Mouse (Mus musculus): ENCODE measurements around the gene Tmem132d. TPM values are rescaled to one million over a fixed set of nuclear protein-coding genes. Genes with fewer than 3 reads are reported as not detected.

Tmem132d gene
- polyA plus RNA-seq, 1 experiment, result 0.05 TPM

DNA sequence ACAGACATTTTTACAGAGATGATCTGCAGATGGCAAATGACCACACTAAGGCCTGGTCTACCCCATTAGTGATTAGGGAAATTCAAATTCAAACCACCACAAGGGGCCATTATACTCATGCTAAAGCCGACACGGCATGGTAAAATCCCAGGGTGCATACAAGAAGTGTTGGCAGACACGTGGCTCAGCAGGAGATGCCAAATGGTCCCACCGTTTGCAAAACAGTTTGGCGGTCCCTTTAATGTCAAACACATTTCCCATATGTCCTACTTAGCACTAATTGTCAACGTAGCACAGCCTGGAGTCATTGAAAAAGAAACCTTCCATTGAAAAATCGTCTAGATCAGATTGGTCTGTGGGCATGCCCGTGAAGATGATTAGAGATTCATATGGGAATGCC is 18.8 kb downstream of the Tmem132d start:
- 75% methylated on average over 8 of the region's 8 CpGs for WGBS
- DNase-seq (ENCODE audit: low read depth, low spot score), result no peak

DNA sequence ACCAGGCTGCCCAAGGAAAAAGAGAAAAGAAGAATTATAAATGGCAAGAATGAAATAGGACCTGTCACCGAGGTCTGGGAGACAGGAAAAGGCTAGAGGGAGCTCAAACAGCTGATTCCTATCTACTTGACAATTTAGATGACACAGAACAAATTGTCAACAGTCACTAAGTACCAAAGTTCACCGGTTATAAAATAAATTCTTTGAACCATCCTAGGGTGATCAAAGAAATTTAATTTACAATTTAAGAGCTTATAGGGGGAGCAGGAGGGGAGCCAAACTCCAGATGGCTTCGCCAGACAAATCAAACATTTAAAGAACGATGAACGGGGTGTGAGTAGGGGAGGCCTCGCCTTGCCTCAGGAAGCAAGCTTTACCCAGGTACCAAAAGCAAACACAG is 20.6 kb downstream of the Tmem132d start:
- 8% methylated on average over 6 of the region's 6 CpGs for WGBS
- no peak for DNase-seq (ENCODE audit: low read depth, low spot score)

DNA sequence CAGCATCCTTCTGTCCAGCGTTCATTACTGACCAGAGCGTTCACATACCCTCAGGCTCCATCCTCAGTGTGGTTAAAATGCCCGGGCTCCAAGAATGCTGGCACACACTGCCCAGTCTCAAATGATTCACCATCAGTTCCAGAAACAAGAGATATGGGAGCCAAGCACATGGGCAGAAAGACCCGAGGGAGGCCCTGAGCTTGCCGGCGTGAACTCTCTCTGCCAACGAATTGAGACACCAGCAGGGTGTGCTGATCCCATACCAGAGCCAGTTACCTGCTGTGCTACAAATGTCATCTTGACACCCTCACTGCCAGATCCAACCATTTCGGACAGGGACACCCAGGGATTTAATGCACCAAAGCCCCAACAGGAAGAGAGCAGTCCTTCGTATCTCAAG is 25.3 kb downstream of the Tmem132d start:
- no peak for DNase-seq (ENCODE audit: low read depth, low spot score)
- WGBS, result 90% methylated on average over 9 of the region's 9 CpGs

- WGBS, result 88% methylated on average over 8 of the region's 8 CpGs
- no peak for DNase-seq (ENCODE audit: low read depth, low spot score)
Measured at GRCm38 (mm10) chr5:128405071-128405470, 27.8 kb downstream of the Tmem132d start.

DNA sequence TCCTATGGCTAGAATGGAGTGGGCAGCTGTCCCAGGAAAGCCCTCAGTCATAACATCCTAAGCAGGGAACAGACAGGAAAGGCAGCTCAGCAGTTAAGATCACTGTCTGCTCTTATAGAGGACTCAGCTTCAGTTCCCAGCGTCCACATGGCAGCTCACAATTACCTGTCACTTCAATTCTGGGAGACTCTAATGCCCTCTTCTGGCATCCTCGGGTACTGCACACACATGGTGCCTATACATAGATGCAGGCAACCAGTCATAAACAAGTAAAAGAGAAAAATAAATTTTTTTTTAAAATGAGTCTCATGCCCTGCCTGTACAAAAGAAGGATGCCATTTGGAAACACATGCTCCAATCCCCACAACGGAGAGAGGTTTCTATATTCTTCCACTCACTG is 28.7 kb downstream of the Tmem132d start:
- no peak for DNase-seq (ENCODE audit: low read depth, low spot score)
- 90% methylated on average over 3 of the region's 3 CpGs for WGBS

DNA sequence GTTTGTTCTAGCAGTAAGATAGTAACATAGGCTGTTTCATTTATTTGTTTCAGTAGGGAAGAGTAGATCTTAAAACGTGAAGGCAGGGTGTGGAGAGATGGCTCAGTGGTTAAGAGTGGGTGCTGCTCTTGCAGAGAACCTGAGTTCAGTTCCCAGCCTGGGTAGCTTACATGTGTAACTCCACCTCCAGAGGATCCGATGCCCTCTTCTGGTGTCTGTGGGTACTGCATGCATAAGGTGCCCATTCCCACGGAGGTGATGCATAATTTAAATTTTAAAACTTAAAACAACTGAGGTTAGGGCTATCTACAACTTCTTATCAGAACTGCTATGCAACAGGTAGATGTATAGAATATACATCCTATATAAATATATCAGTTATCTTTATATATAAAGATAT is 40.5 kb downstream of the Tmem132d start:
- 81% methylated on average over 3 of the region's 3 CpGs for WGBS
- no peak for DNase-seq (ENCODE audit: low read depth, low spot score)

DNA sequence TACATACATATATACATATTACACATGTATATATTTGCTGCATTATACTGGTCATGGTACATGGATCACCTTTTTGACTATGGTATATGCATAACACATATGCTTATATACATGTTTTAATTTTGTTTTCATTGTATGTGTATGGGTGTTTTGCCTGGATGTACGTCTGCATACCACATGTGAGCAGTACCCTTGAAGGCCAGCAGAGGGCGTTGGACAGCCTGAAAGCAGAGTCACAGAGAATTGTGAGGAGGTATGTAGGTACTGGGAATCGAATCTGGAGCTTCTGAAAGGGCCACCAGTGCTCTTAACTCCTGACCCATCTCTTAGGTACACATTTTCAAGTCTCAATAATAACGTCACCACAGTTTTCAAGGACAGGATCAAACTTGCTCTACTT is 43.2 kb downstream of the Tmem132d start:
- 44% methylated on average over 4 of the region's 4 CpGs for WGBS
- no peak for DNase-seq (ENCODE audit: low read depth, low spot score)

- no peak for DNase-seq (ENCODE audit: low read depth, low spot score)
- WGBS, result 41% methylated on average over 7 of the region's 7 CpGs
Measured at GRCm38 (mm10) chr5:128388358-128389141, 44.3 kb downstream of the Tmem132d start.

DNA sequence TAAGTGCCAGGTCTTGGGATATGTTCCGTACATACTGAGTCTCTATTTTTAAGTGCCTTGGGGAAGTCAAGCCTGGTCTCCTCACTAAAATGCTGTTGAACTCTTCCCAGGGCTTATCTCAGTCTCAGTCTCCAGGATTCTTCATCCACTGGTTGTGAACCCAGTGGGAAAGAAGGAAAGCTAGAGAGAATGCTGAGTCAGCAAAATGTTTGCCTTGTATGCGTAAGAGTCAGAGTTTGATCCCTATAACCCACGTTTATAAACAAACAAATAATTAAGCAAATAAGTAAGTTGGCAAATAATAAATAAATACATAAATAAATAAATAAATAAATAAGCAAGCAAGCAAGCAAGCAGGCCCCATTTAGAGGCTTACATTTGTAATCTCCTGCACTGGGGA is 63.1 kb downstream of the Tmem132d start:
- no peak for DNase-seq (ENCODE audit: low read depth, low spot score)

DNA sequence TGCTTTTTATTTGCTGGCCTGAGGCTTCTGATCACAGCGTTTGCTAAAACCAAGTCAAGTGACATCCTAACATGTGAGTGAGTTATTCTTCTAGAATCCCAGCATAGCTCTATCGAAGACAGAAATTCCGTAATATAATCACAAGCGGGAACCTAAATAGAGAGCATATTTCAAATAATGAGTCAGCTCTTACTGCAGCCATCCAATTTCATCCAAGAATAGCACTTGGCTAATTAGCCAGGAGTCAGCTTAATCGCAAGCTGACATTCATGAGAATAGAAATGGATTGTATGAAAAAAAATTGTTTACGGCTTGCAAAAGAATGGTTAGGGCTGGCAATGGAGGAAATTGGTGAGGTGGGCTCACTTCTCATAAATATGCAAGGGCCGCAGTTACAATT is 63.8 kb downstream of the Tmem132d start:
- 91% methylated on average over 7 of the region's 7 CpGs for WGBS
- no peak for DNase-seq (ENCODE audit: low read depth, low spot score)

More for the DNA sequence above, 63.1 kb downstream of the Tmem132d start:
- whole genome bisulfite sequencing, result 82% methylated on average over 3 of the region's 3 CpGs

DNA sequence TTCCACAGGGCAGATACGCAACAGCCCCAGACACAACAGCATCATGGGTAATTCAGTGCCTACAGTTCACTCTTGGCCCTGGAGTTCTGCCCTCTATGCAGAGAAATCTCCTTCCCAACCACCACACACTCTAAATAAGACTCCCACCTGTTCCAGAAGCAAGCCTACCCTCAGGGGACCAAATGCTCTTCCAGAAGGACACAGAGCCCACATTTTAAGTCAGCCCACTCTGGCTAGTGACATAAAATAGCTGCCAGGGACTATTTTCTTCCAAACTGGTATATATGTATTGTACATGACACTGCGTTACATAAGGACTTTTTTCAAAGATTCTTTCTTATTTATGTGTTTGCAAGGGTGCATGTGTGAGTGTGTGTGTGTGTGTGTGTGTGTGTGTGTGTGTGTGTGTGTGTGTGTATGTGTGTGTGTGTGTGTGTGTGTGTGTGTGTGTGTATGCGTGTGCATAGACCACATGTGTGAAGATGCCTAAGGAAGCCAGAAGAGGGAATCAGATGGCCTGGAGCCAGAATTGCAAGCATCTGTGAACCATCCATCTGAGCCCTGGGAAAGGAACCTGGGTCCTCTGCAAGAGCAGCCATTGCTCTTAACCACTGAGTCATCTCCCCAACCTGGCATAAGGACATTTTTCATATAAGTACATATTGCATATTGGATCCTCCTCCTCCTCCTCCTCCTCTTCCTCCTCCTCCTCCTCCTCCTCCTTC is 67.5 kb downstream of the Tmem132d start:
- 87% methylated on average over 3 of the region's 3 CpGs for WGBS
- no peak for DNase-seq (ENCODE audit: low read depth, low spot score)

- no peak for DNase-seq (ENCODE audit: low read depth, low spot score)
- 61% methylated on average over 23 of the region's 23 CpGs for WGBS
Measured at GRCm38 (mm10) chr5:128360946-128361675, 71.8 kb downstream of the Tmem132d start.

DNA sequence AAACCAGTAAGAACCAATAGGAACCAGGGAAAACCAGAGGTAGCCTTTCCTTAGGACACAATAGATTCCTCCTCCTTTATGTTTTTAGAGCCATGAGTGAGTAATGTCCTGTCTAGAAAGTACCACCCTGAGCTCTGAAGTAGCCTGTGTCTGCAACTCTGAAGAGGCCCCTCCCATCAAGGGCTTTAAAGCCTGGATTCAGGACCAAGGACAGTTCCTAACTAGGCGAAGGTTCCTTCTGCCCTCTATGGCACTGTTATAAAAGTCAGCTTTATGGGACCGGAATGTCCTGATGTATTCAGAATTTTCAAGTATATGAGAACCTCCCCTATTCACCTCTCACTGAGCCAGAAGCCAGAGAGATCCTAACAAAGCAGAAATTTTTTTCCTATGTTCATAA is 84.0 kb downstream of the Tmem132d start:
- no peak for DNase-seq (ENCODE audit: low read depth, low spot score)
- WGBS, result 21% methylated on average over 2 of the region's 2 CpGs

DNA sequence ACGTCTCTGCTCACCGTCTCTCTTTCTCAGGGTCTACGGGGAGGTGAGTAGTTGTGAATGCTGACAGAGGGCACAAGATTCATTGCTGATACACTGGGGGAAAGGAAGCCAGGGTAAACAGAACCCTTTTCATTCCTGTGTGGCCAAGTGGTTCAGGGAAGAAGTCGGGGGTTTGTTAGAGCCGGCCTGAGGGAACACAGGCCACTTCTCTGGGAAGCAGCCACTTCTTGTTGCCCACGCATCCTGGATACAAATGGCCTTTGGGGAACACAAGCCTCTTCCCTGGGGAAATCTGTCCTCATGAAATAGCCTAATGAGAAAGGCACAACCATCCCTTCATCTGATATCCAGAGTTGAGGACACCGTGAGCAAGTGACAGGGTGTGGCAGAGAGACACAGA is 96.0 kb downstream of the Tmem132d start:
- WGBS, result 66% methylated on average over 7 of the region's 7 CpGs
- no peak for DNase-seq (ENCODE audit: low read depth, low spot score)

GRCm38 (mm10) chr5:128332766-128333165 is 100.1 kb downstream of the Tmem132d start:
- WGBS, result 68% methylated on average over 7 of the region's 7 CpGs
- DNase-seq (ENCODE audit: low read depth, low spot score), result no peak

- DNase-seq (ENCODE audit: low read depth, low spot score), result no peak
- 74% methylated on average over 8 of the region's 8 CpGs for WGBS
Measured at GRCm38 (mm10) chr5:128330351-128330750, 102.5 kb downstream of the Tmem132d start.

- WGBS, result 76% methylated on average over 2 of the region's 2 CpGs
- no peak for DNase-seq (ENCODE audit: low read depth, low spot score)
Measured at GRCm38 (mm10) chr5:128302387-128302786, 130.5 kb downstream of the Tmem132d start.

GRCm38 (mm10) chr5:128291191-128291590 is 141.7 kb downstream of the Tmem132d start:
- 36% methylated on average over 2 of the region's 2 CpGs for WGBS

DNA sequence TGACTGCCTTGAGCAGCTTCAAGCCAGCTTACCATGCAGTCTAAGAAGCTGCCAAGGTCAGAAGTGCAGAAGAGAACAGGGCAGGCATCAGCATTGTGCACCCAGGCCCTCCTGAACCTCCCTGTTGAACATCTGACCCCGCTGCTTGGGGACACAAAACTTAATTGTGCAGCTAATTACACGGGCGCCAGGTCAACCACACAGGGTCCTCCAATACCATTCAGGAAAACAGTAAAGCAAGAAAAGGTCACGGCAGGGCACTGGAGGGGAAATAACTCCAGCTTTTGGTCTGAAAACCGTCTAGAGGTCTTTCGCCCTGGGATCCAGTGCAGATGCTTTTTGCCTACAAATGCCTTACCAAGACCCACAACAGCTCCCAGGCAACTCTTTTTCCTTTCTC is 159.6 kb downstream of the Tmem132d start:
- DNase-seq (ENCODE audit: low read depth, low spot score), result no peak
- 39% methylated on average over 6 of the region's 6 CpGs for WGBS

More at GRCm38 (mm10) chr5:128291191-128291590, 141.7 kb downstream of the Tmem132d start:
- DNase-seq (ENCODE audit: low read depth, low spot score), result no peak

DNA sequence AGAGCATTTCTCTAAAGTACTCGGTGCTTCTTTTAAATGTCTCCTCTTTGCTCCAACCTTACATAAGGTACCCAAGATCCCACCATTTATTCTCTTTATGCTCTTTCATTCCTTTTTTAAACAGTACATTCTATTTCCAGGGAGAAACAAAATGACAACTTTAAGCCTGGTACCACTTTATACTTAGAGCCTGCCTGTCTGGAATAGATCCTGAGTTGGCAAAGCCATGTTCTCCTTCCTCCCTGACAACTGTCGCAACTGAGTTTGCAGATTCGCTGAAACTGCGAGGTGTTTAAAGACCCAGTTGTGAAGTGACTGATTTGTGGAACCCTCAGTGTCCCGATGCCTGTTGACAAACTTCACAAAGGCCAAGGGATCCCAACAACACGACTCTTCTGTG is 165.5 kb downstream of the Tmem132d start:
- no peak for DNase-seq (ENCODE audit: low read depth, low spot score)
- 86% methylated on average over 6 of the region's 6 CpGs for WGBS
